Mouse (Mus musculus) liver, embryonic 18 days (tissue): Measurements from ENCODE around the gene Cyp19a1. TPM values are rescaled to one million over a fixed set of nuclear protein-coding genes. Genes with fewer than 3 reads are reported as not detected.

Source experiments
- polyA plus RNA-seq: library from polyadenylated mRNA; depleted of rRNA; stranded (reverse); fragments of >200 nt; gene quantifications from 2 replicates; pipeline ENCODE4 v1.2.3, GENCODE M21; 2012; rRNA removed

Cyp19a1 gene
- not detected in 2 replicates for polyA plus RNA-seq

DNA sequence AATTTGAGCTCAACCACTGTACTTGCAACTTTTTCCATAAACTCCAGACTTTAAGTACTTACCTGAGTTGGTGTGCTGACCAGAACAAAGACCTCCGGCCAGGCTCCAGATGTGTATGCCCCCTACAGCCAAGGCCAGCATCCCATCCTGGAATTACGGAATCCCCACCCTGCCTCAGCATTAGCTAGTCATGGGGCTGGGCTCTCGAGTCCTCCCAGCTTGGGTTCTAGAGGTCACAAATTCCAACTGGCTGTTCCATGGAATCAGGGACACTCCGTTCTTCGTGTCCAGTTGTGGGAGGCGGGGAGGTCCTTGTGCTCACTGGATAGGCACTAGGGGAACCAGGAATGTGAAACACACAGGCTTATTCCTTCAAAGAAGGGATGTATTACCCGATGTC lies at the start of gene Cyp19a1:
Gene Cyp19a1 (minus strand): TSS at position 101 of the 400 bp plus-strand sequence.

DNA sequence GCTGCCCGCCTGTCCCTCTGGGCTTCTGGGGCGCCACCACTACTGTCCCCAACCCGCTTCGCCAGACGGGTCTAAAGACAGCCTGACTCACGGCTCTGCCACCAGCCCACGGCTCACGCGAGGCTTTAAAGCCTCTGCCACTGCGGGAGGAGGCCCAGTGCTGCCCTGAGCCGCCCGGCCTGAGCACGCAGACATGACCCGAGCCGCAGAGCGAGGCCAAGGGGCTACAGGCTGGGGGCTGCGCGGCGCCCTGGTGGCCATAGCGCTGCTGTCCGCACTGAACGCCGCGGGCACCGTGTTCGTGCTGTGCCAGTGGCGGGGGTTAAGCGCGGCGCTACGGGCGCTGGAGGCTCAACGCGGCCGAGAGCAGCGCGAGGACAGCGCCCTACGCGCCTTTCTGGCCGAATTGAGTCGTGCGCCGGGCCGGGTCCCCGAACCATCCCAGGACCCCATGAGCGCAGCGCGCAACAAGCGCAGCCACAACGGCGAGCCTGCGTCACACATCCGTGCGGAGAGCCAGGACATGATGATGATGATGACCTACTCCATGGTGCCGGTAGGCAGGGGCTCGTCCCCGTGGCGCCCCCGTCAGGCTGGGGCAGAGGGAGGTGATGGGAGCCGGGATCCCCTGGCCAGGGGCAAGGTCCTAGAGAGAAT lies 18.5 kb upstream of the Cyp19a1 start, which contains the start of gene Gldn:
Gene Gldn (plus strand): TSS at position 156 of the 657 bp plus-strand sequence.

Other genes with a start within 250 kb of the Cyp19a1 start
- gene Tnfaip8l3, start 199.7 kb downstream of the Cyp19a1 start, polyA plus RNA-seq, result 0.09 and 0.11 TPM in 2 replicates
- gene Gldn, start 18.4 kb upstream of the Cyp19a1 start, polyA plus RNA-seq, result under 0.01 TPM in 1 of 2 replicates, not detected in the other
- 4.6 and 5.2 TPM in 2 replicates for gene Dmxl2, start 233.5 kb upstream of the Cyp19a1 start, polyA plus RNA-seq